Mouse (Mus musculus) lung, adult 2 months (tissue): ENCODE data around the gene Fbxo24.

Experiments used
- CTCF ChIP-seq: fragments of 200-500 bp; IDR thresholded peaks from 2 replicates; pipeline ENCODE4 v1.5.1; 2011; ENCODE audit warnings: mild to moderate bottlenecking, low read length, control low read depth; ENCODE audit not compliant: insufficient read depth
- POLR2A ChIP-seq: fragments of 200-500 bp; IDR thresholded peaks from 2 replicates; pipeline ENCODE4 v1.6.1; 2011; ENCODE audit warnings: low read depth, mild to moderate bottlenecking, control low read depth, low read length, borderline replicate concordance; ENCODE audit errors: extremely low read depth

DNA sequence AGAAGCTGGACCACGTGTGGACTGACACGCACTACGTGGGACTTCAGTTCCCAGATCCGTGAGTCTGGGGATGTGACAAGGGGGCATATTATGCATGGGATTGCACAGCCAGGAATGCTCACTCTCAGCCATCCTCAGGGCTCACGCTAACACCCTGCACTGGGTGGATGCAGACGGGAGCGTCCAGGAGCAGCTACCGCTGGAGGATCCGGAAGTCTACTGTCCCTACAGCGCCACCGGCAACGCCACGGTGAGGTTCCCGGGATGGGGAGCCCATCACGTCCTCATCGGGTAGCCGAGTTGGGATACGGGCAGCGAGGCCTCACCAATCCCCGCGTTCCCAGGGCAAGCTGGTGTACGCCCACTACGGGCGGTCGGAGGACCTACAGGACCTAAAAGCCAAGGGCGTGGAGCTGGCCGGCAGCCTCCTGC, 54.3 kb downstream of the Fbxo24 start:
- TF ChIP-seq POLR2A (no peak), CTCF (0 out of 2 replicates have a peak, but pooled peaks have one; percentile 20)
